Mouse (Mus musculus) liver, postnatal 0 days (tissue): ENCODE measurements around the gene Lsg1. TPM values are rescaled to one million over a fixed set of nuclear protein-coding genes. Genes with fewer than 3 reads are reported as not detected.

Experiments used
- ATAC-seq: fragments of 200-750 bp; cut with Nextera tagmentation; 2 replicates; pipeline ENCODE4 v1.8.0; 2017; ENCODE audit warnings: mild to moderate bottlenecking, moderate library complexity
- DNase-seq: peaks from one replicate; pipeline ENCODE4 v3.0.0-alpha.2; 2016
- H3K27ac ChIP-seq: fragments of 300-500 bp; sonication (generic); 2 replicates; pipeline ENCODE4 v1.5.1; 2014; ENCODE audit warnings: antibody characterized with exemption, moderate library complexity, mild to moderate bottlenecking, low read depth
- H3K27me3 ChIP-seq: fragments of 300-500 bp; sonication (generic); 2 replicates; pipeline ENCODE4 v1.6.1; 2014; ENCODE audit warnings: low read length, control low read depth, mixed read lengths; ENCODE audit not compliant: insufficient read depth
- H3K36me3 ChIP-seq: fragments of 300-500 bp; sonication (generic); replicated peaks from 2 replicates; pipeline ENCODE4 v1.6.1; 2014; ENCODE audit warnings: mild to moderate bottlenecking, control low read depth, low read length, moderate library complexity, mixed read lengths; ENCODE audit not compliant: insufficient read depth
- H3K4me1 ChIP-seq: fragments of 300-500 bp; sonication (generic); 2 replicates; pipeline ENCODE4 v1.6.1; 2014; ENCODE audit warnings: antibody characterized with exemption, mild to moderate bottlenecking, control low read depth; ENCODE audit not compliant: insufficient read depth
- H3K4me2 ChIP-seq: fragments of 300-500 bp; sonication (generic); 2 replicates; pipeline ENCODE4 v1.6.1; 2014; ENCODE audit warnings: low read depth, mild to moderate bottlenecking, low read length, moderate library complexity, mixed read lengths
- H3K4me3 ChIP-seq: fragments of 300-500 bp; sonication (generic); 2 replicates; pipeline ENCODE4 v1.5.1; 2014; ENCODE audit warnings: low read depth, low read length
- H3K9ac ChIP-seq: fragments of 300-500 bp; sonication (generic); replicated peaks from 2 replicates; pipeline ENCODE4 v1.6.1; 2014; ENCODE audit warnings: mild to moderate bottlenecking, moderate library complexity
- H3K9me3 ChIP-seq: fragments of 300-500 bp; sonication (generic); 2 replicates; pipeline ENCODE4 v1.6.1; 2016; ENCODE audit warnings: mild to moderate bottlenecking, control low read depth, low read length, mixed read lengths
- CTCF ChIP-seq: sonication (generic); IDR thresholded peaks from 2 replicates; pipeline ENCODE4 v1.5.1; 2016; ENCODE audit warnings: antibody characterized with exemption, low read depth
- EP300 ChIP-seq: IDR thresholded peaks from 2 replicates; pipeline ENCODE4 v1.6.1; 2016; ENCODE audit warnings: antibody characterized with exemption, low read depth, mild to moderate bottlenecking
- WGBS: fragments of 180-500 bp; shearing (Covaris S2); extraction: QIAGEN DNeasy Blood & Tissue Kit; methylation state at CpG from one replicate; pipeline ENCODE4 v1.1.7; 2014; ENCODE audit not compliant: insufficient replicate concordance; 5-methylcytosine and 5-hydroxymethylcytosine counted together
- polyA plus RNA-seq: library from polyadenylated mRNA; unstranded; fragments of >200 nt; fragmentation: Nextera tagmentation; extraction: Ambion mirVana; gene quantifications from 2 replicates; pipeline ENCODE4 v1.2.1, GENCODE M21; 2015

The Lsg1 gene
- polyA plus RNA-seq, 1 experiment from 2014 or later, result 25.4 TPM

- TF ChIP-seq CTCF (no peak), EP300 (no peak)
- ATAC-seq, result peak; percentile 25; the same call in 1 of the 2 replicates
- 74% methylated on average over 10 of the region's 10 CpGs for WGBS
Measured at GRCm38 (mm10) chr16:30522253-30522940, 65.0 kb downstream of the Lsg1 start.

GRCm38 (mm10) chr16:30521147-30521546, 66.2 kb downstream of the Lsg1 start:
- no peak overlapping the region for H3K9ac ChIP-seq
- 68% methylated on average over 3 of the region's 3 CpGs for WGBS
- H3K27me3 ChIP-seq, result no peaks in the 10 kb centered on the region
- H3K36me3 ChIP-seq, result no peaks in the 10 kb centered on the region
- 0 out of 2 replicates have a peak, but pooled peaks cover 2% of the 10 kb centered on the region for H3K4me1 ChIP-seq
- H3K4me3 ChIP-seq, result no peak overlapping the region
- H3K4me2 ChIP-seq, result no peak overlapping the region
- no peak overlapping the region for H3K27ac ChIP-seq
- no peaks in the 10 kb centered on the region for H3K9me3 ChIP-seq
- DNase-seq (no peak), ATAC-seq (no peak)
- TF ChIP-seq EP300 (no peak), CTCF (peak; percentile 48)

More at GRCm38 (mm10) chr16:30522253-30522940, 65.0 kb downstream of the Lsg1 start:
- peak; percentile 46 for DNase-seq
- Histone ChIP-seq H3K4me1 (0 out of 2 replicates have a peak, but pooled peaks cover 2% of the 10 kb centered on the region), H3K36me3 (no peaks in the 10 kb centered on the region), H3K27me3 (no peaks in the 10 kb centered on the region), H3K4me2 (no peak overlapping the region), H3K9ac (no peak overlapping the region), H3K4me3 (no peak overlapping the region), H3K27ac (no peak overlapping the region), H3K9me3 (no peaks in the 10 kb centered on the region)

GRCm38 (mm10) chr16:30520361-30520823, 67.0 kb downstream of the Lsg1 start:
- no peak overlapping the region for H3K27ac ChIP-seq
- H3K4me2 ChIP-seq, result peak overlapping the region; percentile 60
- ATAC-seq (no peak), DNase-seq (peak; percentile 83)
- H3K9ac ChIP-seq, result no peak overlapping the region
- no peak for TF ChIP-seq EP300
- TF ChIP-seq CTCF, result peak; percentile 87
- no peaks in the 10 kb centered on the region for H3K36me3 ChIP-seq
- 0 out of 2 replicates have a peak, but pooled peaks cover 2% of the 10 kb centered on the region for H3K4me1 ChIP-seq
- H3K4me3 ChIP-seq, result peak overlapping the region; percentile 23
- H3K27me3 ChIP-seq, result no peaks in the 10 kb centered on the region
- H3K9me3 ChIP-seq, result no peaks in the 10 kb centered on the region
- WGBS, result 17% methylated on average over 9 of the region's 9 CpGs

GRCm38 (mm10) chr16:30518635-30519034, 68.8 kb downstream of the Lsg1 start:
- ATAC-seq (no peak), DNase-seq (no peak)
- H3K9ac ChIP-seq, result no peak overlapping the region

GRCm38 (mm10) chr16:30517666-30518283, 69.6 kb downstream of the Lsg1 start:
- Histone ChIP-seq H3K4me3 (no peak overlapping the region), H3K4me1 (peaks cover 4% of the 10 kb centered on the region), H3K9ac (no peak overlapping the region), H3K27ac (no peak overlapping the region), H3K4me2 (no peak overlapping the region), H3K9me3 (no peaks in the 10 kb centered on the region), H3K36me3 (no peaks in the 10 kb centered on the region), H3K27me3 (no peaks in the 10 kb centered on the region)
- ATAC-seq, result no peak
- no peak for DNase-seq
- TF ChIP-seq EP300 (no peak), CTCF (no peak)
- 43% methylated on average over 11 of the region's 11 CpGs for WGBS

More at GRCm38 (mm10) chr16:30518635-30519034, 68.8 kb downstream of the Lsg1 start:
- no peak overlapping the region for H3K4me2 ChIP-seq
- H3K36me3 ChIP-seq, result no peaks in the 10 kb centered on the region
- H3K27ac ChIP-seq, result no peak overlapping the region
- TF ChIP-seq EP300 (no peak), CTCF (no peak)
- H3K9me3 ChIP-seq, result no peaks in the 10 kb centered on the region
- H3K4me1 ChIP-seq, result 0 out of 2 replicates have a peak, but pooled peaks cover 2% of the 10 kb centered on the region
- H3K27me3 ChIP-seq, result no peaks in the 10 kb centered on the region
- 81% methylated on average over 9 of the region's 9 CpGs for WGBS
- H3K4me3 ChIP-seq, result no peak overlapping the region

GRCm38 (mm10) chr16:30516993-30517392, 70.4 kb downstream of the Lsg1 start:
- 90% methylated on average over 9 of the region's 9 CpGs for WGBS

More at GRCm38 (mm10) chr16:30516993-30517392, 70.4 kb downstream of the Lsg1 start:
- no peaks in the 10 kb centered on the region for H3K36me3 ChIP-seq
- ATAC-seq (no peak), DNase-seq (no peak)
- H3K27me3 ChIP-seq, result no peaks in the 10 kb centered on the region
- TF ChIP-seq CTCF (no peak), EP300 (no peak)
- H3K27ac ChIP-seq, result no peak overlapping the region
- H3K9me3 ChIP-seq, result no peaks in the 10 kb centered on the region
- H3K4me2 ChIP-seq, result no peak overlapping the region
- peaks cover 12% of the 10 kb centered on the region for H3K4me1 ChIP-seq
- no peak overlapping the region for H3K4me3 ChIP-seq
- no peak overlapping the region for H3K9ac ChIP-seq
